Mouse (Mus musculus): ENCODE data around the gene Polr1e. TPM values are rescaled to one million over a fixed set of nuclear protein-coding genes. Genes with fewer than 3 reads are reported as not detected.

Polr1e gene
- polyA plus RNA-seq, 1 experiment: 29.0 TPM

DNA sequence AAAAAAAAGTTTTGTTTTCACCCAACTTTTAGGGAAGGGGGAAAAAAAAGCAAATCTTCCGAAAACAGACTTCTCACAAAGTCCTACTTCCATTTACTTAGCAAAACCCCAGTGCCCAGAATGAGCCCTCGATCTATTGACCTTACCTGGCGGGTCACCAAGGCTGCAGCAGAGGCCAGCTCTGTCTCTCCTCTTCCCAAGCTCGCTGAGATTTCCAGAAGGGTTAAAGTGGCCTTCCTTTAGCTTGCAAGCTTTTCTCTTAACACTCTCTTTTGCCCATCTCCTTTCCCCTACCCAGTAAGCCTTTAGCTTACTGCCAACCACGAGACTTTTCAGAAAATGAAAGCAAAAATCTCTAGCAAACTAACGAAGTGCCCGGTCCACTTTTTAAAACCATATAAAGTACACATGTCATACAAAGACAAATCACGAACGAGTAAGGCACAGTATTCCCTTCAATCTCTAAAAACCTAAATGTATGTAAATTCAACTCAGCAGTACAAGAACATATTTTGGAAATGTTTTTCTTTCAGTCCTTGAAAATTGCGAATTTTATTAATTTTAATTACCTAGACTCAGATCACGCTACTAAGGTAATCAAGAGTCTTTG lies 7.5 kb upstream of the Polr1e start:
- TF ChIP-seq MYOG (IDR thresholded peaks at IDR 0.05; ENCODE audit: control insufficient read depth, extremely low read depth, insufficient read length): no peak
- H3K36me3 ChIP-seq (ENCODE audit: control insufficient read depth, insufficient read depth): no peaks in the 10 kb centered on the region
- peak overlapping the region; percentile 82 for H3K4me3 ChIP-seq (ENCODE audit: insufficient read depth, poor library complexity, severe bottlenecking)
- peaks cover 20% of the 10 kb centered on the region for H3K79me3 ChIP-seq (ENCODE audit: low read depth)
- peak overlapping the region; percentile 60 for H3ac ChIP-seq (ENCODE audit: control insufficient read depth, insufficient read length, low read depth)
- H3K27me3 ChIP-seq (ENCODE audit: control insufficient read depth, insufficient read depth, insufficient read length): no peaks in the 10 kb centered on the region
- peaks cover 31% of the 10 kb centered on the region for H3K79me2 ChIP-seq (ENCODE audit: control insufficient read depth, insufficient read depth)

GRCm38 (mm10) chr4:45011581-45012104 lies 6.7 kb upstream of the Polr1e start:
- Histone ChIP-seq H3K27me3 (ENCODE audit: control insufficient read depth, insufficient read depth, insufficient read length) (no peaks in the 10 kb centered on the region), H3K79me2 (ENCODE audit: control insufficient read depth, insufficient read depth) (peaks cover 31% of the 10 kb centered on the region), H3K4me3 (ENCODE audit: insufficient read depth, poor library complexity, severe bottlenecking) (peak overlapping the region; percentile 82), H3K36me3 (ENCODE audit: control insufficient read depth, insufficient read depth) (no peaks in the 10 kb centered on the region), H3K79me3 (ENCODE audit: low read depth) (peaks cover 20% of the 10 kb centered on the region), H3ac (ENCODE audit: control insufficient read depth, insufficient read length, low read depth) (peak overlapping the region; percentile 92)
- TF ChIP-seq CTCF (IDR thresholded peaks at IDR 0.05; ENCODE audit: control insufficient read depth, insufficient read depth, insufficient read length) (no peak), CEBPB (IDR thresholded peaks at IDR 0.05; ENCODE audit: low read depth) (no peak), USF1 (IDR thresholded peaks at IDR 0.05; ENCODE audit: low read depth) (no peak)

DNA sequence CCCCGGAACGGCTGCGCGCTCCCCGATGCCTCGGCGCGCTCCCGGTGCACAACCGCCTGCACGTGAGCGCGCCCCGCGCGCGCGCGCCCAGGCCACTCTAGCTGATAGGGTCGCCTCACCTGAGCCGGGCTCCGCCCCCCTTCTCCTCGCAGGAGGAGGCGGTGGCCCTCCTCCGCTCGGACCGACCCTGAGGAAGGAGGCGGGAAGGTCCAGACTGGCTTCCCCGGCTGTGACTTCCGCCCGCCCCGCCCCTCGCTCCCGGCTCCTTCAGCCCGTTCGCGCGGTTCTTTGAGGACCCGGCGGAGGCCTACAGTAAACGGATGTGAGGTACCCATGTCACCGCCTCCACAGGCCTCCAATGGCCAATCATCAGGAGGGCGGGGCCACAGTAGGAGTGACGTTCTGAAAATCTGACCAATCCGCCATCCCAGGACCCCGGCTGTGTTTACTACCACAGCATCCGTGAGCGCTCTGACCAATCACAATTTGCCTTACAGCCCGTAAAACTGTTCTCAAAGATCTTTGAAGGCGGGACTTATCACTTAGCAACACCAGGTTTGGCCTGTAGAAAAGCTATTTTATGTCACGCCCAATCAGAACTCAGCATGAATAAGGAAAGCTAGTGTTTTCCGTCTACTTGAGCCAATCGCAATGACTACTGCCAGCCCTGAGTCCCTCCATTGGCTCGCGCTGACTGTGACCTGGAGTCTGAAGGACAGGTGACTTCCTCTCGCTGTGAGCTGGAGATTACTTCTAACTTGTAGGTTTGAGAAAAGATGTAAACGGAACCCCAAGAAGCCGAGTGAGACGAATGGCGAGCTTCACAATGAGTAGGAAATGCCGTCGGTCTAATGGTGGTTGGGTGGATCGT lies 6.0 kb upstream of the Polr1e start, which contains the start of gene Zbtb5:
Gene Zbtb5, minus strand, starts transcription at position 308 of the 871 bp plus-strand sequence.
- Histone ChIP-seq H3K4me3 (ENCODE audit: insufficient read depth, poor library complexity, severe bottlenecking) (peak within 1 kb of the TSS; percentile 82), H3ac (ENCODE audit: control insufficient read depth, insufficient read length, low read depth) (peak within 1 kb of the TSS; percentile 92), H3K27me3 (ENCODE audit: control insufficient read depth, insufficient read depth, insufficient read length) (no peaks in the 10 kb centered on the region), H3K79me2 (ENCODE audit: control insufficient read depth, insufficient read depth) (peaks cover 31% of the 10 kb centered on the region), H3K36me3 (ENCODE audit: control insufficient read depth, insufficient read depth) (no peaks in the 10 kb centered on the region), H3K79me3 (ENCODE audit: low read depth) (peaks cover 20% of the 10 kb centered on the region)
- peak; percentile 78 for TF ChIP-seq USF1 (IDR thresholded peaks at IDR 0.05; ENCODE audit: low read depth)
- no peak for TF ChIP-seq CTCF (IDR thresholded peaks at IDR 0.05; ENCODE audit: control insufficient read depth, insufficient read depth, insufficient read length)
- TF ChIP-seq CEBPB (IDR thresholded peaks at IDR 0.05; ENCODE audit: low read depth): no peak
- TF ChIP-seq MAX (IDR thresholded peaks at IDR 0.05): peak; percentile 10
- no peak for TF ChIP-seq MYOG (IDR thresholded peaks at IDR 0.05; ENCODE audit: control insufficient read depth, extremely low read depth, insufficient read length)
- no peak for TF ChIP-seq MYOD1 (IDR thresholded peaks at IDR 0.05; ENCODE audit: control insufficient read depth, insufficient read length, low read depth)
- TF ChIP-seq FOSL1 (IDR thresholded peaks at IDR 0.05; ENCODE audit: insufficient read depth, low read length, poor library complexity, severe bottlenecking): no peak

DNA sequence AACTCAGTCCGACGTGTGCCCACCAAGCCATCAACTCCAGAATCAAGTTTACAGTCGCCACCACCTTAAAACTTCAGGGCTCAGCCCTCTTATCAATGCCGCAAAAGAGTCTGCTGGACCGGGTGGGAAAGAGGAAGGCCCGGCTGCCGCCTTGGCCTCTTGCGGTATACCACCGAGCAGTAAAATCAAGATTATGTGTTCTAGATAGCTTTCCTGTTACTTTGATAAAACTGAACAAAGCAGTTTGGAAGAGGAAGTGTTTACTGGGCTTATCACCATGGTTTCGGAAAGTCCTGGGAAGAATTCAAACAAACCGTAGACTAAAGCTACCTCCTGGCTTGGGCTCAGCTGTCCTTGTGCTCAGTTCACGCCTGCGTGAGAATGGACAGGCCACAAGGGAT lies 5.4 kb upstream of the Polr1e start:
- Histone ChIP-seq H3K79me3 (ENCODE audit: low read depth) (peaks cover 18% of the 10 kb centered on the region), H3K36me3 (ENCODE audit: control insufficient read depth, insufficient read depth) (no peaks in the 10 kb centered on the region), H3ac (ENCODE audit: control insufficient read depth, insufficient read length, low read depth) (peak overlapping the region; percentile 63), H3K79me2 (ENCODE audit: control insufficient read depth, insufficient read depth) (peaks cover 28% of the 10 kb centered on the region), H3K27me3 (ENCODE audit: control insufficient read depth, insufficient read depth, insufficient read length) (no peaks in the 10 kb centered on the region), H3K4me3 (ENCODE audit: insufficient read depth, poor library complexity, severe bottlenecking) (peak overlapping the region; percentile 71)
- no peak for TF ChIP-seq FOSL1 (IDR thresholded peaks at IDR 0.05; ENCODE audit: insufficient read depth, low read length, poor library complexity, severe bottlenecking)
- no peak for TF ChIP-seq CEBPB (IDR thresholded peaks at IDR 0.05; ENCODE audit: low read depth)
- no peak for TF ChIP-seq MYOG (IDR thresholded peaks at IDR 0.05; ENCODE audit: control insufficient read depth, extremely low read depth, insufficient read length)

- Histone ChIP-seq H3K79me2 (ENCODE audit: control insufficient read depth, insufficient read depth) (peaks cover 26% of the 10 kb centered on the region), H3K4me3 (ENCODE audit: insufficient read depth, poor library complexity, severe bottlenecking) (peak overlapping the region; percentile 71), H3ac (ENCODE audit: control insufficient read depth, insufficient read length, low read depth) (no peak overlapping the region), H3K27me3 (ENCODE audit: control insufficient read depth, insufficient read depth, insufficient read length) (no peaks in the 10 kb centered on the region), H3K79me3 (ENCODE audit: low read depth) (peaks cover 16% of the 10 kb centered on the region), H3K36me3 (ENCODE audit: control insufficient read depth, insufficient read depth) (no peaks in the 10 kb centered on the region)
- TF ChIP-seq FOSL1 (IDR thresholded peaks at IDR 0.05; ENCODE audit: insufficient read depth, low read length, poor library complexity, severe bottlenecking) (no peak), MYOG (IDR thresholded peaks at IDR 0.05; ENCODE audit: control insufficient read depth, extremely low read depth, insufficient read length) (no peak), MYOD1 (IDR thresholded peaks at IDR 0.05; ENCODE audit: control insufficient read depth, insufficient read length, low read depth) (no peak), CTCF (IDR thresholded peaks at IDR 0.05; ENCODE audit: control insufficient read depth, insufficient read depth, insufficient read length) (no peak), USF1 (IDR thresholded peaks at IDR 0.05; ENCODE audit: low read depth) (no peak), MAX (IDR thresholded peaks at IDR 0.05) (no peak), CEBPB (IDR thresholded peaks at IDR 0.05; ENCODE audit: low read depth) (no peak)
Measured at GRCm38 (mm10) chr4:45013537-45013936, 4.8 kb upstream of the Polr1e start.

DNA sequence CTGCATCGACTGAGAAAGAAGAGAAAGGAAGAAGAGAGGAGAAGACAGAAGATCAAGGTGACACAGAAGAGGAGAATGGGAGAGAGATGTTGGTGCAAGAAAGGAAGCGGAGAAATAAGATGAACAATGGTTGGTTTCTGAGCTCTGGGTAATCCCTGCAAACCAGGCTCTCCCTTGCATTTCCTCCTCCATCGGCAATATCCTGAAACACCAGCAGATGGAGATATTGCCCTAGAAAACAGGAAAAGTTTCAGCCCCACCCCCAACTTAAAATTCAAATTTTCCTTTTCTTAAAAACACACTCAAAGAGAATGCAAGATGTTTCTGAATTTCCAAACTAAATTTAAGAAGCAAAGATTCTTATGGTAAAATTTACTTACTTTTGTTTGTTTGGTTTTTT lies 2.8 kb upstream of the Polr1e start:
- H3K4me3 ChIP-seq (ENCODE audit: insufficient read depth, poor library complexity, severe bottlenecking): no peak overlapping the region
- no peaks in the 10 kb centered on the region for H3K36me3 ChIP-seq (ENCODE audit: control insufficient read depth, insufficient read depth)
- no peaks in the 10 kb centered on the region for H3K27me3 ChIP-seq (ENCODE audit: control insufficient read depth, insufficient read depth, insufficient read length)
- TF ChIP-seq CTCF (IDR thresholded peaks at IDR 0.05; ENCODE audit: control insufficient read depth, insufficient read depth, insufficient read length): peak; percentile 2
- TF ChIP-seq CEBPB (IDR thresholded peaks at IDR 0.05; ENCODE audit: low read depth): no peak
- no peak for TF ChIP-seq FOSL1 (IDR thresholded peaks at IDR 0.05; ENCODE audit: insufficient read depth, low read length, poor library complexity, severe bottlenecking)
- no peak overlapping the region for H3ac ChIP-seq (ENCODE audit: control insufficient read depth, insufficient read length, low read depth)
- peaks cover 19% of the 10 kb centered on the region for H3K79me3 ChIP-seq (ENCODE audit: low read depth)
- H3K79me2 ChIP-seq (ENCODE audit: control insufficient read depth, insufficient read depth): peaks cover 32% of the 10 kb centered on the region

Data from C2C12 (cell line).